Mouse (Mus musculus) limb, embryonic 13.5 days (tissue): Measurements from ENCODE around the gene Tmsb4x. TPM values are rescaled to one million over a fixed set of nuclear protein-coding genes. Genes with fewer than 3 reads are reported as not detected.

Experiments used
- ATAC-seq: fragments of 200-750 bp; cut with Nextera tagmentation; 2 replicates; pipeline ENCODE4 v1.8.0; 2017; ENCODE audit warnings: low read depth, moderate number of reproducible peaks, moderate TSS enrichment; ENCODE audit not compliant: low FRiP score
- H3K27ac ChIP-seq: fragments of 300-500 bp; sonication (generic); 2 replicates; pipeline ENCODE4 v1.5.1; 2015; ENCODE audit warnings: inconsistent platforms, mild to moderate bottlenecking, moderate library complexity
- H3K27me3 ChIP-seq: fragments of 300-500 bp; sonication (generic); 2 replicates; pipeline ENCODE4 v1.6.1; 2015; ENCODE audit warnings: mild to moderate bottlenecking, inconsistent platforms
- H3K36me3 ChIP-seq: fragments of 300-500 bp; sonication (generic); 2 replicates; pipeline ENCODE4 v1.6.1; 2015; ENCODE audit warnings: inconsistent platforms, mild to moderate bottlenecking, moderate library complexity
- H3K4me1 ChIP-seq: fragments of 300-500 bp; sonication (generic); 2 replicates; pipeline ENCODE4 v1.6.1; 2015; ENCODE audit warnings: inconsistent platforms
- H3K4me2 ChIP-seq: fragments of 300-500 bp; sonication (generic); replicated peaks from 2 replicates; pipeline ENCODE4 v1.6.1; 2015; ENCODE audit warnings: inconsistent platforms, mild to moderate bottlenecking, moderate library complexity
- H3K4me3 ChIP-seq: fragments of 300-500 bp; sonication (generic); 2 replicates; pipeline ENCODE4 v1.5.1; 2015; ENCODE audit warnings: moderate library complexity, mild to moderate bottlenecking, inconsistent platforms
- H3K9ac ChIP-seq: fragments of 300-500 bp; sonication (generic); 2 replicates; pipeline ENCODE4 v1.6.1; 2015; ENCODE audit warnings: mild to moderate bottlenecking, inconsistent platforms
- H3K9me3 ChIP-seq: fragments of 300-500 bp; sonication (generic); 2 replicates; pipeline ENCODE4 v1.6.1; 2016; ENCODE audit warnings: inconsistent platforms
- WGBS: fragments of 180-500 bp; shearing (Covaris S2); methylation state at CpG from one replicate; pipeline ENCODE4 v1.1.7; 2015; 5-methylcytosine and 5-hydroxymethylcytosine counted together
- polyA plus RNA-seq: library from polyadenylated mRNA; unstranded; fragments of >200 nt; fragmentation: Nextera tagmentation; extraction: Ambion mirVana; gene quantifications from 2 replicates; pipeline ENCODE4 v1.2.1, GENCODE M21; 2015

The Tmsb4x gene
- polyA plus RNA-seq, 1 experiment from 2014 or later: 2,371 TPM

DNA sequence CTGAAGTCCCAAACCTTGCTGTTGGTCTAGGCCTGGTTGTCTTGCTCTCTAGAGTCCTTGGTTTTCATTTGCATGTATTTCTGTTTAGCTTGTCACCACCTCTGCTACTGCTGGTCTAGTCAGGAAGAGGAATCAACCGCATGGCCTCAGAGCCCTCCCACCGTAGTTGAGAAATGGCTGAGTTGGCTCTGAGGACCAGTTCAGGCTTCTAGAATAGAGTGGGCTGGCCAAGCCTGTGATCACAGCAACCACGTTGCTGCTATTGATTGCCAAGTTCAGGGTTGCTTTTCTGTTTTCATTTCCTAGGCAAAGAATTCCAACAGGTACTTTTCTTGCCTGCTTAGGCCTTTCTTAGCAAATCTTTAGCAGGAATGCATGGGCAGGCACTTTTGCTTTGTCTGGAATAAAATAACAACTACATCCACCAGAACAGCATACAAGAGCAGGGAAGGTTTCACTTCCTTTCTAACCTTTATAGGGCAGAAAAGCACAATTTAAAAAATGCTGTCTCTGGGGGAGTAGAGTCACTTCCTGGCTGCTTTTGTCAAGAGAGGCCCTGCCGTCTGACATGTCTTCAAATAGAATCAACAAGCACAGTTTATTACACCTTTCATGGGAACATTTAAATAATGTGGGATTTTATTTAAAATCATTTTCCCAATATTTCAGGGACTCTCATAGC, 29.0 kb downstream of the Tmsb4x start:
- Histone ChIP-seq H3K9ac (no peak overlapping the region), H3K27me3 (peaks cover 40% of the 10 kb centered on the region; the same call in 1 of the 2 replicates), H3K9me3 (no peaks in the 10 kb centered on the region), H3K4me2 (no peak overlapping the region), H3K4me3 (no peak overlapping the region), H3K36me3 (no peaks in the 10 kb centered on the region), H3K4me1 (no peaks in the 10 kb centered on the region), H3K27ac (no peak overlapping the region)
- WGBS: 66% methylated on average over 4 of the region's 4 CpGs
- no peak for ATAC-seq

DNA sequence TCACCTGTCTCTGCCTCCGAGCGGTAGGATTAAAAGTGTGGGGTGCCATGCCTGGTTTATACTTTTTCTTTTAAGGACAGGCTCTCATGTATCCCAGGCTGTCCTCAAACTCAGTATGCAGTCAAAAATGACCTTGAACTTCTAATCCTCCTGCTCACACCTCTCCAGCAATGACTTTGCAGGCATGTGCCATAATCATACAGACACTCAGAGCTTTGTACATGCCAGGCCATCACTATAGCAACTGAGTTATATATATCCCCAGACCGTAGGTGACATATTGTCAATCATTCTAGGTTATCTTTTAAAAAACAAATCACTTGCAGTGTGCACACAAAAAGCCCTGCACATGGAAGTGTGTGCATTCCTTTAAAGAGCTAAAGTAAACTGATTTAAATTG, 29.6 kb downstream of the Tmsb4x start:
- no peak overlapping the region for H3K9ac ChIP-seq
- H3K4me1 ChIP-seq: no peaks in the 10 kb centered on the region
- no peak overlapping the region for H3K4me3 ChIP-seq
- H3K9me3 ChIP-seq: no peaks in the 10 kb centered on the region
- no peak overlapping the region for H3K4me2 ChIP-seq
- no peak overlapping the region for H3K27ac ChIP-seq
- no peak for ATAC-seq
- H3K27me3 ChIP-seq: peaks cover 38% of the 10 kb centered on the region; the same call in 1 of the 2 replicates
- 83% methylated on average over 3 of the region's 3 CpGs for WGBS
- H3K36me3 ChIP-seq: no peaks in the 10 kb centered on the region

DNA sequence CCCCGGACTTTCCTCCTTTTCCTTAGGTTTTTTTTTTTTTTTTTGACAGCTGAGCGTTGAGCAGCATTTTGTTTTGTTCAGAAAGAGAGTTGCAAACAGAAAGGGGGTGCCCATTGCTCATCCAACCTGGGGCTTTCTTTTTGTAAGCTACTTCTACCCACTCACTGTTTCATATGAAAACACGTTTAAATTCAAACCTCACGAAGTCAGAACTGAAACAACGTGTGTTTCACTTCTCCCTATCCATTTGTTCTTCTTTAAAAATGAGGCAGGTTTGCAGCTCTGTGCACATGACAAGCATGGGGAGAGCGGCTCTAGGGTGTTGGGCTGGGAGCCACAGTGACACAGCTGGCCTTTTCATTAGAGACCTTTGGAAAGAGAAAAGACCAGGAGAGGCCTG, 33.8 kb downstream of the Tmsb4x start:
- Histone ChIP-seq H3K9ac (no peak overlapping the region), H3K9me3 (no peaks in the 10 kb centered on the region), H3K27me3 (peaks cover 42% of the 10 kb centered on the region; the same call in 1 of the 2 replicates), H3K4me1 (no peaks in the 10 kb centered on the region), H3K36me3 (no peaks in the 10 kb centered on the region), H3K4me3 (no peak overlapping the region), H3K4me2 (no peak overlapping the region), H3K27ac (no peak overlapping the region)
- ATAC-seq: no peak
- 78% methylated on average over 6 of the region's 6 CpGs for WGBS

DNA sequence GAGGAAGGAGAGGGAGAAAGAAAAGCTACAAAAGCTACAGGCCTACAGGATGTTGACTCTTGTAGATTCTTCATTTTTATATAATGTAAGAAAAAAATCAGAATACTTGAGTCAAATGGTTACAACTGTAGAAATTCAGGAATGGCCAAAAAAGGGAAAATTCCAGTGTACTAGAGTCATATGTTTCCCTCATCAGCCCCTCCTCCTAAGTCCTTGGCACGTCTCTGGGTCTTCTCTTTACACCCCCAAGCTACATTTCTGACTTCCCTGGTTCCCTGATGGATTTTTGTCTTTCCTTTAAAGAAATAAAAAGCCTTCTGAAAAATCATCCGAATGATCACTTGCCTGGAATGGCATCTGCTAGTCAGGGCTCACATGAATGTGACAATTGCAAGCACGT, 34.8 kb downstream of the Tmsb4x start:
- Histone ChIP-seq H3K9ac (no peak overlapping the region), H3K4me1 (no peaks in the 10 kb centered on the region), H3K4me2 (no peak overlapping the region), H3K4me3 (no peak overlapping the region), H3K9me3 (no peaks in the 10 kb centered on the region), H3K36me3 (no peaks in the 10 kb centered on the region), H3K27ac (no peak overlapping the region), H3K27me3 (peaks cover 45% of the 10 kb centered on the region)
- ATAC-seq: no peak
- WGBS: 63% methylated on average over 3 of the region's 3 CpGs

DNA sequence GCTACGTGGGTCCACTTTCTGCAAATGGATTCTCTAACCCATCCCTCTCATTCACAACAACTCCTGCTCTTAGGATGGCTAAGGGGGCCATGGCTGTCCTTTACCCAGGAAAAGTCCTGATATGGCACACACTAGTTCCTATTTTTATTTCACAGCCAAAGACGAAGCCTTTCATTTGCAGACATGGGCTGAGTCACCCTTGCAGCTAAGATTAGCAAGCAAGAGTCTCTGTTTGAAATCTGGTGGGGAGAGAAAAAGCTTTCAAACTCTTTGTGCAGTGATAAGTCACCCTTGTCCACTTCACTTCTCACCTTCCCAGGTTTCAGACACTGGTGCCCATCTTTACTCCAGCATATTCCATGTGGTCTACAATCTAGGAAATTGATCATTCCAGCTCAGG, 36.9 kb downstream of the Tmsb4x start:
- no peak for ATAC-seq
- Histone ChIP-seq H3K4me2 (no peak overlapping the region), H3K4me1 (no peaks in the 10 kb centered on the region), H3K36me3 (no peaks in the 10 kb centered on the region), H3K4me3 (no peak overlapping the region), H3K9ac (no peak overlapping the region), H3K27ac (no peak overlapping the region), H3K9me3 (no peaks in the 10 kb centered on the region), H3K27me3 (peaks cover 58% of the 10 kb centered on the region)
- WGBS: 75% methylated on average over 2 of the region's 2 CpGs

DNA sequence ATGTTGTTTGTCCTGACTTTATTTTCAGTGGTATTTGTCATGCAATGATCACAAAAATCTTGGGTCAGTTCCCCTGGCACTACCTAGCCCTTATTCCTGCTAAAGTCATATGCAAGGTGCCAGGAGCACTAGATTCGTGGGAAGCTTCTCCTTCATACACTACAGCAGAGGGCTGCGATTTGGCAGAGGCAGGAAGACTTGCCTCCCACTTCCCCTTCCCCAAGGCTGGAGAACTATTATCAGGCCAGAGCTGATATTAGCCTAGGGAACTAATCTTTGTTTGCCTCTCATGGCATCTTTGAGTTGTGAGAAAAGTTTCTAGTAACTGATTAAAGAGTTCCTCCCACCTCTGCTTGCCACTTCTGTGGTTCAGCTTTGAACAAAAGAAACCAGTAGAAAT, 37.8 kb downstream of the Tmsb4x start:
- no peak for ATAC-seq
- H3K9me3 ChIP-seq: no peaks in the 10 kb centered on the region
- peaks cover 66% of the 10 kb centered on the region for H3K27me3 ChIP-seq
- no peaks in the 10 kb centered on the region for H3K4me1 ChIP-seq
- no peak overlapping the region for H3K4me2 ChIP-seq
- H3K4me3 ChIP-seq: no peak overlapping the region
- WGBS: 83% methylated on average over 2 of the region's 2 CpGs
- no peak overlapping the region for H3K27ac ChIP-seq
- H3K9ac ChIP-seq: no peak overlapping the region
- no peaks in the 10 kb centered on the region for H3K36me3 ChIP-seq

DNA sequence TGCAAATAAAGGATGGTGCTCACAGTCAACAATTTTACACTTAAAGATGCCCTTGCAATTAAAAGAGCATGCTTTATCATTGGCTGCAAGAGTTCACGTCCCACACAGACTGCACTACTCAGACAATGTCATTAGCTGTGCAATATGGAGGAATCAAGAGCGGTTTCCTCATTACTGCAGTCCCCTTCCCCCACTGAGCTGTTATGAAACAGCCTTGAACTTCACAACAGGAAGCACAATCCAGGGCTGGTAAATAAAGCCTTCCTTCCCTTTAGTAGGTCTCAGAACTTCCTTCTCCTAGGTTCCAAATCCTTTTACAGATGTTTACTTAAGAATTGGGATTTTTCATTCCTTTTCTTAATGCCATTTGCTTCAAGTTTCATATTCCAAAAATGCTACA, 41.8 kb downstream of the Tmsb4x start:
- Histone ChIP-seq H3K4me1 (no peaks in the 10 kb centered on the region), H3K4me3 (no peak overlapping the region), H3K9me3 (no peaks in the 10 kb centered on the region), H3K4me2 (no peak overlapping the region), H3K9ac (no peak overlapping the region), H3K27ac (no peak overlapping the region), H3K36me3 (no peaks in the 10 kb centered on the region), H3K27me3 (peaks cover 64% of the 10 kb centered on the region)
- WGBS: 48% methylated on average over 2 of the region's 2 CpGs
- ATAC-seq: no peak

DNA sequence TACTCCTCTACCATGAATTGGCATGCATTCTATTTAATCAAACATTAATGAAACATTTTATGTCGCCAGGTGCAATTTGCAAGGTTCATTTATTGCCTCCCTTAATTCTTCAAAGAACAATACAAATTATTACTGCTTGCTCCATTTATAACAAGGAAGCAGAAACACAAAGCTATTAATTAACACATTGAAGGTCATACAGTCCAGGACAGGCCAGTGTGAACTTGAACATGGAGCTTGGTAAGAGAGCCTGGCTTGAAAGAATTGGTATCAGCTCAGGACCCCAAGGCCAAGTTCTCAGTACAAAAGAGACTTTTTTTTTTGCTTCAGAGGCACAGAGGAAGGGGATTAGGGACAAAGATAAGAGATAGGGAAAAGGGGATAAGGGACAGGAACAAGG, 43.1 kb downstream of the Tmsb4x start:
- no peak overlapping the region for H3K9ac ChIP-seq
- no peak for ATAC-seq
- no peak overlapping the region for H3K4me2 ChIP-seq
- H3K4me3 ChIP-seq: no peak overlapping the region
- WGBS: 80% methylated on average over 1 of the region's 1 CpGs
- H3K36me3 ChIP-seq: no peaks in the 10 kb centered on the region
- H3K27me3 ChIP-seq: peaks cover 58% of the 10 kb centered on the region
- no peaks in the 10 kb centered on the region for H3K9me3 ChIP-seq
- no peaks in the 10 kb centered on the region for H3K4me1 ChIP-seq
- H3K27ac ChIP-seq: no peak overlapping the region

DNA sequence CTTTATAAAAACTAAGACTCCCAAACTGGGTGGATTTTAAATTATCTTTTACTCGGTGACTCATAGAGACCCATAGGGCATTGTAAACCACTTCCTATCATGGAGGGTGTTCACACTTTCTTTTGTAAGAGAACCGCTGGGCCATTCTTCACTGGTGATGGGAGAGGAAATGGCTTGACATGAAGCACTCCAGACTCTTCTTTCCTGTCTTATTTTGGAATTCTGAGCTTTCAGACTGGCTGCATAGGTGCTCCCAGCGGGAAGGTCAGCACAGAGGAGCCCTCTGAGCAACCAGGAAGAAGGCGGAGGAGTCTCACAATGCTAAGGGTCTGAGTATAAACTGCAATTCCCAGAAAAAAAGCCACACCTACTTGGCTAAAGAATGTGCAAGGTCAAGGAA, 51.4 kb downstream of the Tmsb4x start:
- Histone ChIP-seq H3K27ac (no peak overlapping the region), H3K9me3 (no peaks in the 10 kb centered on the region), H3K4me1 (no peaks in the 10 kb centered on the region), H3K27me3 (peaks cover 33% of the 10 kb centered on the region; the same call in 1 of the 2 replicates), H3K9ac (no peak overlapping the region), H3K4me2 (no peak overlapping the region), H3K36me3 (no peaks in the 10 kb centered on the region), H3K4me3 (no peak overlapping the region)
- 76% methylated on average over 4 of the region's 4 CpGs for WGBS
- no peak for ATAC-seq

Other genes starting within 250 kb of the Tmsb4x start
- gene Tlr8, start 55.0 kb upstream of the Tmsb4x start, polyA plus RNA-seq: 0.14 and 0.46 TPM in 2 replicates
- 0.59 and 1.3 TPM in 2 replicates for gene Tlr7, start 121.2 kb upstream of the Tmsb4x start, polyA plus RNA-seq
- gene Prps2, start 173.4 kb upstream of the Tmsb4x start, polyA plus RNA-seq: 13.3 and 13.9 TPM in 2 replicates